Mouse (Mus musculus) c-Kit-negative CD71-positive TER-119-positive erythroid progenitor cells, embryonic 14.5 days (primary cell): ENCODE measurements around the gene Wfdc10.
"Not testable (repeated sequence)": the region's sequence is repeated elsewhere in the genome, so short reads cannot be mapped to it uniquely, and the experiment has no call there.

Experiments
- DNase-seq: peaks from one replicate; pipeline ENCODE4 v3.0.0-alpha.2; 2013; ENCODE audit warnings: low read depth, low spot score

Gene Wfdc10

DNA sequence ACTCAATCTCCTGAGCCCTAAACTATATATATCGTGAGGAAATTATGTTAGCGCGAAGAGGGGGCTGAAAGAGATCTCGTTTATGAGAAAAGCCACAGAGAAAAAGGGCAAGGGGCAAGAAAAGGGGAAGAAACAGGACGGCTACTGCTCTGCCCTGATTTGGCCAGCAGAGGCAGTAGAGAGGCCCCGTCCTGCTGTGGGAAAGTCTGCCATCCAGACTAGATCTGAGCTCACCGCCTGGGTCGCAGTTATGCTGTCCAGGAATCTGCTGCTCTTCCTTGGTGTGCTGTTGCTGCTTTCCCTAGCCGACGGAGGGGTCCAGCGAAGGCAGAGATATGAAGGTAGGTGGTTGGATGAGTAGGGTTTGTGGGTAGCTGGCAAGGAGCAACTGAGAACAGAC lies at the start of gene Wfdc10:
Gene Wfdc10 (plus strand): TSS at position 189 of the 400 bp plus-strand sequence.
- DNase-seq, result no peak

DNA sequence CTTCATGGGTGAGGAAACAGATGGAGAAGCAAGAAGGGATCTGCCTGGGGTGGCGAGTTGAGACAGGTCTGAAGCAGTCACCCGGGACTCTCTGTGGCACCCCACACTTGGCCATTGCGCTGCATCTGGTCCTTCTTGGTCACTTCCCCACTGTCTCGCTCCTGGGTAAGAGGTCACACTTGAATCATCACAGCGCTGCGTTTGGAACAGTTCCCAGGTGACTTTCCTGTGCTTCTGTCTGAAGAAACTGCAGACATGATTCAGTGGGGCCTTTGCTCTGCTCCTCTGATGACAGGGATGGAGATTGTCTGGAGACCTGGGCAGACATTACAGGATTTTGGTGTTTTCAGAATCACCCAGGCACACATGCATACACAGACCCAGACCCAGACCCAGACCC lies 47.1 kb upstream of the Wfdc10 start:
- DNase-seq, result no peak

DNA sequence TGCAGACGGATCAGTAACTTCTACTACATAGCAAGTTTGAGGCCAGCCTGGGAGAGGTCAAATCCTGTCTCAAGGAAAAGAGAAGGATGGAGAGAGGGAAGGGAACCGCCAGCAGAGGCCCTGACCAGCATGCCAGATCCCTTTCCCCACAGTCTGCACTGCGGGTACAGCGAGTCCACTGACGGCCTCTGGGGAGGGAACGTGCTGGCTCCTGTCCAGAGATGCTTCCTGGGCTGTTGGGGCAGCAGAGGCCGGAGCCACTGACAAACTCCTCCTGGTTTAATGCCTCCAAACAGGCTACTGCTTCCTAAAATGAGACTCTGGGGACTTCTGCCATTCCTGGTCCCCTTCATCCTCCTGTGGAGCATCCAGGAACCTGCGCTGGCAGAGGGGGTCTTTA lies 42.4 kb upstream of the Wfdc10 start, which contains the start of the genes Wfdc6b and Wfdc8:
Gene Wfdc6b (plus strand): TSS at position 52 of the 400 bp plus-strand sequence.
Gene Wfdc8 (minus strand): TSS at position 156 of the 400 bp plus-strand sequence.
- not testable (repeated sequence) for DNase-seq

DNA sequence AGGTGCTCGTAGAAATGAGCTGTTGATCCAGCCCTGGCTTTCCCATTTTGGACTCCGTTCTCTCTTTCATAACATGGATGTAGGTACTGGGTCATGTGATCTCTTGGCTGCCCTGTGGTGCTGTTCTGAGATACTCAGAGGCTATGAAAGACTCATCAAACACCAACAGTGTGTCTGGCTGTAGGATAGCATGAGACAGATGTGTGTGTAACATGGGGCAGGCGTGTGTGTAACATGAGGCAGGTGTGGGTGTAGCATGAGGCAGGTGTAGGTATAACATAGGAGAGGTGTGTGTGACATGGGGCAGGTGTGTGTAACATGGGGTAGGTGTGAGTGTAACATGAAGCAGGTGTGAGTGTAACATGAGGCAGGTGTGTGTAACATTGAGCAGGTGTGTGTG lies 40.5 kb upstream of the Wfdc10 start:
- no peak for DNase-seq

DNA sequence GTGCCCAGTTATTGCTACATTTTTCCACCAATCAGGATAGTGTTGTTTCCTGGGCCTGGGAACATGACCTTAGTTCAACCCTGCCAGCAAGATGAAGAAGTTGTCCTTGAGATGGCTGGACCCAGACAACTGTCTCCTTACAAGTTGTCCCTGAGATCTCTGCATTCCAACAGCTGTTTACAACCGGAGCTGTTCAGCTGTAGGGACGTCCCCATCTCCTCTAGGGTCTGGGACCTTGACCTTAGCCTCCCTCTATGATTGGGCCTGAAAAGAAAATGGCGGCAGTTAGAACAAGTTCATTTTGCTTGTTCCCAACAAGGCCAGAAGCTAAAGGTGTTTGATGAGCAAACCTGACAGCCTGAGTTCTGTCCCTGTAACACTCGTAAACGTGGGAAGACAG lies 36.8 kb upstream of the Wfdc10 start:
- DNase-seq, result no peak

DNA sequence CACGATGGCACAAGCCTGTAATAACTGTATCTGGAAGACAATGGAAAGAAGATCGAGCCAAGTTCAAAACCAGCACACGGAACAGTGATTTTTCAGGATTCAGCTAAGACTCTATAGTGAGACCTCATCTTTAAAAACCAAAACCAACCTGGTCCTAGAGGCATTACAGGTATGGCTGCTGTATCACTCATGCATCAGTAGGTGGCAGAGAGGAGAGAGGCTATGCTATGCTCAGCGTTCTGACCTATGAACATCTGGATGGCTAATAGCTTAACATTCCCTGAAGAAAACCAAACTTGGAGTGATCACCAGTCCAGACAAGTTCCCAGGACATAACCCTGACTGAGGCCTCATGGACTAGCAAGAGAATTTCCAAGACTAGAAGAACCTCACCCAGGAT lies 34.1 kb upstream of the Wfdc10 start:
- no peak for DNase-seq

DNA sequence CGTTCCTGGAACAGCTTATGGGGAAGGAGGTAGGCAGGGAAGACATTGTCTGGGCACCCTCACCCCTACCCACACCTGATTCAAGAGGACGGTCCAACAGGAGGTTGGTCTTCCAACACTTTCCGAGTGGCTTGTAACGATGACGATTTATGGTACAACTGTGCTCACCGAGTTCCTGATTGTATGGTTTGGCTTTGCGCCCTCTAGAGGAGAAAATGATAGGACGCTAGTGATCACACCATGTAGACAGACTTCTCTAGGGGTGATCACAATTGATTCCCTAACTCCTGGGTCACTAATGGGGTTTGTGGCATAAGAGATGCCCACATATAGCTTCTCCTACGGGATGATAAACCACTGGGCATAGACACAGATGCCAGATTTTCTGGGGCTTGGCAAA lies 20.6 kb upstream of the Wfdc10 start:
- DNase-seq, result no peak

DNA sequence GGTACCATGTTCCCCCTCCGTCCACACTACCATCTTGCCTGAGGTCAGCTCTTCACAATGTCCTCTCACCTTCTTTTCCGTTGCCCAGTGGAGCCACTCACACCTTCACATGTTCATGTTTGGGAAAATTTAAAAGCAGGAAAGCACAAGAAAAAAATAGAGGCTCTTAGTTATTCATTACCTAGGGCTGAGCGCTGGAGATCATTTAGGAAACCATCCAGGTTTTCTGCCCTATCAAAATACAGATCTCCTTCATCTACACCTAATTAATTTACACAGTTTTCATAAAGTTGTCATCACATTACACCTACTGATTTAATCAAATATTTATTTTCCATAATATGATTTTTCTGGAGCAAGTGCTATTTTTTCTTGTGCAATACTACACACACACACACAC lies 17.1 kb upstream of the Wfdc10 start, which contains the start of gene Wfdc16:
Gene Wfdc16 (minus strand): TSS at position 101 of the 400 bp plus-strand sequence.
- DNase-seq, result no peak

DNA sequence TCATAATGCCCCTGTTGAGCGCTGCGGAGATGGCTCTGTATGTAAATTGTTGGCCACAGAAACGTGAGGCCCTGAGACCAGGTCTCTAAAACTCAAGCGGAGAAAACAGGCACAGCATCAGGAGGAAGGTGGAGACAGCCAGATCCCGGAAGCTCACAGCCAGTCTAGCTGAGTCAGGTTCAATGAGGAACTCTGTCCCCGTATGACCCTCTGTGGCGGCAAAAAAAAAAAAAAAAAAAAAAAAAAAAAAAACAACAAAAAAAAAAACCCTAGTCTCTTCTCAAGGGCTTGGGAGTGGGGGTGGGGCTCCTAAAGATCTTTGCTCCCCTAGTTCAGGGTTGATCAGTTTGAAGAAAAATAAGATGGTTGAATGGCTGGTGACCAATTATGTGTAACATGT lies 14.7 kb upstream of the Wfdc10 start:
- no peak for DNase-seq

DNA sequence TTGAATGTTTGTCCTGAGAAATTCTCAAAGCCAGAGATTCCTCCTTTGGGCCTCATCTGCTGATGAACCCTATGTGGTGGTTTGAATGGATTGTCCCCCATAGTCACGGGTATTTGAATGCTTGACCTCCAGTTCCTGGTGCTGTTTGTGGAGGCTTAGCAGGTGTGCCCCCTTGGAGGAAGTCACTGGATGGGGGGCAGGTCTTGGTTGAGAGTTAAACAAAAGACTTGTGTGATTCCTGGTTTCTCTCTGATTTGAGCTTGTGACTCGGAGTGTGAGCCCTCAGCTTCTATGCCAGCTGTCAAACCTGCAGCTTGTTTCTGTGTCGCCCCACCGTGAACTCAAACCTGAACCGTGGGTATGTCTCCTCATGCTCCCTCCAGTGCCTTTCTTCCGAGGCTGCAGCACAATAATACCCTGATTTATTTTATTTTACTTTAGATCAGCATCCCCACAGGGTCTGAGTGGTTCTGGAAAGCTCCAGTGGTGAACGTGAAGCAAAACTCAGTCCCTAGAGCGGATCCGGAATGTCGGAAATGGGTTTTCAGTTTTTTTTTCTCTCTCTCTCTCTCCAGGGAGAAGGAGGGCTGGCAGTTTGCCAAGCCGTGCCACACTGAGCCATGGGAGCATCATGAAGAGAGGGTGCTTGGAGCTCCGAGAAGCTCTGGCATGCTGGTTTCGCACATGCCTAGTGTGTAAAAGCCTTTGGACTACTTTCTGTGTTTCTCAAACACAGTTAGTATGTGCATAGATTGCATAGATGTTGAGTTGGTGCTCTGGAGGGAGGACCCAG lies 13.8 kb upstream of the Wfdc10 start:
- no peak for DNase-seq

DNA sequence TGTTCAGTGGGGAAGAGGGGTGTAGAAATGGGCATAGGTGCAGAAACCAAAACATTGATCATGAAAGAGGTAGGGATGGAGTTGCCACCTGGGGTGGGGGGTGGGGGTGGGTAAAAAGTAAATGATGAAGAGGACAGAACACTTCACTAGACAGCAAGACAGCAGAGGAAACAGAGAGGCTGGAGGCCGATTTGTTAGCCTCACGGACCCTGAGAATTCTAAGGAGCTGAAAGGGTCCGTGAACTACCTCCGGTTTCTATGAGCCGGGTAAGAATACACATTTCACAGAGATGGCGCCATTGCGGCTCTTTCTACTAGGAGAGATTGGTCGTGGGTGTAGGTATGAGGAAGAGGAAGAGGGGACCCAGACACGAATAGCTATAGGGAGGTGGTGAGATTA lies 637 bp downstream of the Wfdc10 start, which contains the start of gene Wfdc9:
Gene Wfdc9 (minus strand): TSS at position 101 of the 400 bp plus-strand sequence.
- DNase-seq, result no peak

DNA sequence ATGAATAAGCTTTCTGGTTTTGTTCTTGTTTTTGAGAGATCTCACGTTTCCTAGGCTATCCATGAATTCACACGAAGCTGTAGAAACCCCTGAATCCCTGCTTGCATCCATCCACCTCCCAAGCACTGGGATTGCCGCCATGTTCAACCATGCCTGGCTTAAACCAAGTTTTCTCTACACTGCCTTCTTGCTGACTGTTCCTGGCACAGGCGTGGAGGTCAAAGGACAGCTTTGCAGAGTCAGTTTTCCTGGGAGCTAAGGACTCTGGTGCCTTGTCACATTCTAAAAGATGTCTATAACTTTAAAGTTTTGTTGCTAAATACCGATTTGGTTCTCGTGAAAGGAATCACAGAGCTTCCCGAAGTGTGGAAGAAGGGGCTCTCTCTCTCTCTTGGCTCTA lies 9.0 kb downstream of the Wfdc10 start:
- DNase-seq, result no peak

DNA sequence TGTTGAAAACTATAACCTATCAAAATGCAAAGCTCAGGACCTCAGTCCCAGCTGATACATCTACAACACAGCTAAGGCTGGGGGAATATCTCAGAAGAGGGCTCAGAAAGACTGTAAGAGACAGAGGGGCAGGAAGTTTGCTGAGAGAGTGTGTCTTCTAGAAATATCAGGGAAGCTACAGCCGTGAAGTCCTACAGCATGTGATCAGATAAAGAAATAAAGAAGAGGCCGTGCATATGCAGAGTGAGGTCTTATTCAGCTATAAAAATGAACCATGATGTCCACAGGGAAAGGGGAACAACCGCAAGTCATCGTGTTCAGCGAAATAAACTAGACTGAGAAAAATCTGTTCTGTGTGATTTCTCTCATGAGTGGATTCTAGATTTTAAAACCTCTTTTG lies 14.4 kb downstream of the Wfdc10 start:
- DNase-seq, result no peak

DNA sequence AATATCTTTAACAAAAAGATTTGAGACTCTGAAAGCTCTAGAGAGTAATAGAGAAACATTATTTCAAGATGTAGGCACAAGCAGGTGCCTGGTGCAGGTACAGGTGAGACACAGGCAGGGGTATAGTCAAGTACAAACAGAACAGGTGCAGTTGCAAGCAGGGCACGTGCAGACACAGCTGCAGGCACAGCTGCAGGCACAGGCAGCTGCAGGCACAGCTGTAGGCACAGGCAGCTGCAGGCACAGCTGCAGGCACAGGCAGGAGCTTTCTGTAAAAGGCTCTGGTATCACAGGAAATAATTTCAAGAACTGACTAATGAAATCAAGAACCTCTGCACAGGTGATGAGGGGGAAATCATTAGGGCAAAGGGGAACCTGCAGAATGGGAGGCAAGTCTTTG lies 15.1 kb downstream of the Wfdc10 start:
- no peak for DNase-seq

DNA sequence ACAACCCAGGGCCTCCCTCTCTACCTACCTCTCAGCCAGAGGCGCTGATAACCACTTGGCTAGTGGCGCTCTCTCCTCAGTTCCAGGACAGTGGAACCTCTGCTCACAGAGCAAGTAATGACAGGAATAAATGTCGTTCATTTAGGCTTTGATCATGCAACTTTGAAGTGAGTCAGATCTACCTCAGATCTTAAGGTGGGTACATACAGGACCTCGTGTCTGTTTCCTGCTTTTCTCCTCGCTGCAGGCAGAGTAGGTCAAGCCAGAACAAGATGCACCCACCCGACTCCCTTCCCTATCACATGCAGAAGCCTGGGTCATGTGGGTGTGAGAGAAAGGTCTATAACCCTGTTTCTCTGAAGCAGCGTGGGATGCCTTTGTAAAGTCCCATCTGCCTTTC lies 18.1 kb downstream of the Wfdc10 start, which contains the start of gene Wfdc11:
Gene Wfdc11 (minus strand): TSS at position 101 of the 400 bp plus-strand sequence.
- DNase-seq, result no peak

DNA sequence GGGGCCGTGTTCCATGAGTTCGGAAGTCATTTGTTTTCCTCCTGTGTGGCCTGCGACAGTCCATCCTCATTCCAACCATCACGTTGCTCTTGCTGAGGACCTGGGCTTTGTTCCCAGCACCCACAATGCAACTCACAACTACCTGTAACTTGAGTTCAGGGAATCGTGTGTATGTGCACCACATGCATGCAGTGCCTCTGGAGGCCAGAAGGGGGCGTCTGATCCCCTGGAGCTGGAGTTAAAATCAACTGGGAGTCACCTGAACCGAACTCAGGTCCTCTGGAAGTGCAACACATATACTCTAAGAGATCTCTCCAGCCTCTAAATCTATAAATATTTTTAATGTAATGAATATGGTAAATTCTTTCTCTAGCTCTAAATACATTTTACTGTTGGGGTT lies 20.3 kb downstream of the Wfdc10 start:
- DNase-seq, result no peak

DNA sequence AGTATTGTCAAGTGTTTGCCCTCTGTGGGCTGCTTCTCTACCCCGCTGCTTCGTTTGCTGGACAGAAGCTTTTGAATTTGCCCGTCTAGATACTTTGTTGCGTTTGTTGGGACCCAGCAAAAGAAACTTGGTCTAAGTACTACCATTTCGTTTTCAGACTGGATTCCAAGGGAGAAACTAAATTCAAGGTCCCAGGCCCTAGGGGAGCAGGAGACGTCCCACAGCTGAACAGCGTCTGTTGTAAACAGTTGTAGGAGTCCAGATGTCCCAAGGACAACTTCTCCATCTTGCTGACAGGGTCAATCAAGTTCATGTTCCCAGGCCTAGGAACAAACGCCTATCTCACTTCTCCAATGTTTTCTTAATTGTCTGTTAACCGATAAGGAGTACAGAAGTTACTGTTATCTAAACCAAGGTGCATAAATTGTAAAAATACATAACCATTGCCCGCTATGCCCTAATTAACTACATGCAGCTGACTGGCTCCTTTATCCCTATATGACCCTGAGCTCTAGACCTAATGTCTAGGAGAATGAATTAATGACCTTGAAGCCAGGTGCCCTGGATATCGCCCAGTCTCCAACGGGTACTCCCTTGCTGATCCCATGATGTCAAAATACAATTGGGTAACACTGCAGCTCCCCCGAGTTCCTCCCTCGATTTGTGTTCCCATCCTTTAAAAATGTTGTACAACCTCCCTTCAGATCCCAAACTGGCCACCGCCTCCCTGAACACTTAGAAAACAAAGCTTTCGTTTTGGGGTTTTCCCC lies 21.3 kb downstream of the Wfdc10 start:
- DNase-seq, result no peak

DNA sequence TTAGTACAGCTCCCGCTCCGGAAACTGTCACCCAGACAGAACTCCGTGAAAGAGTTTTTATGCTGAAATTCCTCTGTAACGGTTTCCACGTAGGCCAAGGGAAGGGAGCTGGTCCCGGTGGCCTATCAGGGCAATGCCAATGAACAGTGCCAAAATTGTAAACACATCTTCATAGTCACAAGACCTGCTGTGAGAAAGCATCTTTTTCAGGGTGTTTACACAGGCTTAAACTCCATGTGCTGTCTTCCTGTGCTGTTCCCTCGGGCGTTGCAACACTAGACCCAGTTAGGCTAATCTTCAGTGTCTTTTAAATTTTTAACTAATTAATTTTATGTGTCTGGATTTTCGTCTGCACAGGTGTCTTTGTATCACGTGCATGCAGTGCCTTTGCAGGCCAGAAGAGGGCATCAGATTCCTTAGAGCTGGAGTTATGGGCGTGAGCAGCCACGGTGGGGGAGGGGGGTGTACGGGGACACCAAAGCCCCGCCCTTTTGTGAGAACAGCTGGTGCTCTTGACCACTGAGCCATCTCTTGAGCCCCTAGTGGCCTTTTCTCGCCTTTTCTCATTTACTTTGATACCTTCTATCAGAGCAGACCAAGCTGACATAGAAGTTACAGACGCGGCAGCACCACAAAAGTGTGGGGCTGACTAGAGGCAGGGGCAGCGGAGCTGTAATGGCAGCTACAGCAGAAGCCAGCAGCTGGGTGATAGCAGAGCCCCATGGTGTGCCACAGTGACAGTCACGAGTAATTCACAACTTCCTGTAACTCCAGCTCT lies 23.2 kb downstream of the Wfdc10 start:
- DNase-seq, result peak; percentile 33

DNA sequence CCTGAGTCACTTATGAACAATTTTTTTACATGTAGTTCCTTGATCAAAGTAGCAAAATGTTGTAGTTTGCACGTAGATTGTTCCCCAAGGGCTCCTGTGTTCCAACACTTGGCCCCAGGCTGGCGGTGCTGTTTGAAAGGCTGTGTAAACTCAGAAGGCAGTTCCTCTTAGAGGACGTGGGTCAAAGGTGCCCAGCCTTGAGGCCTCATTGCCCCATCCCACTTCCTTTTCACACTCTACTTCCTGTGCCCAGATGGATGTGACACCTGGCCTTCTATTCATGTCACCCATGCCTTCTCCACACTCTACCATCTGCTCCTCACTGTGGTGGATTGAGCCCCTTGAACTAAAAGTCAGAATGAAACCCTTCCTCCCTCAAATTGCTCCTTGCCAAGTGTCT lies 24.1 kb downstream of the Wfdc10 start:
- no peak for DNase-seq

DNA sequence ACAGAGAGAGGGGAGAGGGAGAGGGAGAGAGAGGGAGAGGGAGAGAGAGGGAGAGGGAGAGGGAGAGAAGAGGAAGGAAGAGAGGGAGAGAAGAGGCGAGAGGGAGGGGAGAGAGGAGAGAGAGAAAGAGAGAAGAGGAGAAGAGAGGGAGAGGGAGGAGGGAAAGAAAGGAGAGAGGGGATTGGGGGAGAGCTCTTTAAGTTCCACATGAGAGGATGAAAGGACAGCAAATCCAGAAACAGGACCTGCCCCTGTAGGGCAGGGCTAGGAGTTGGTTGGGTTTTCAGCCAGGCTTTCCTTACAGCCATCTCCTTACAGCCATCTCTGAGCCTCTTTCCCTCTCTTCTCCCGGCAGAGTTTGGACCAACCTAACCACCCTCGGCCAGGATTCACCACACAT lies 29.0 kb downstream of the Wfdc10 start, which contains the start of gene Wfdc13:
Gene Wfdc13 (plus strand): TSS at position 301 of the 400 bp plus-strand sequence.
- no peak for DNase-seq

DNA sequence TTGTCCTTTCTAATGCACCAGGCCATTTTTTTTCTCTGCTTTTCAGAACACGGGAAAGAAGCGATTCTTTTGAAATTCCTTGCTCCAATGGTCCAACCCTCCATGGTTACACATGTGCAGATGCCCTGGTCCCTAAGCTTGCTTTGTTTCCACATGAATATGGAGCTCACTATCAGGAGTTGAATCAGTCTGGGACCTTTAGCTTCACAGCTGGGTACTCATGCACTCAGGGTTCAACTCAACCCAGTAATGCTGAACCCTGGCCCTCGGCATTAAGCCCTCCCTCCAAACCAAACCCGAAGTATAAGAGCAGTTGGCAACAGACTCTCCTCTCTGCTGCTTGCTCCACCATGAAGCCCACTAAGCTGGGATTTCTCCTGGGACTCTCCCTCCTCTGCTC lies 42.4 kb downstream of the Wfdc10 start, which contains the start of gene Spint4:
Gene Spint4 (plus strand): TSS at position 301 of the 400 bp plus-strand sequence.
- no peak for DNase-seq

DNA sequence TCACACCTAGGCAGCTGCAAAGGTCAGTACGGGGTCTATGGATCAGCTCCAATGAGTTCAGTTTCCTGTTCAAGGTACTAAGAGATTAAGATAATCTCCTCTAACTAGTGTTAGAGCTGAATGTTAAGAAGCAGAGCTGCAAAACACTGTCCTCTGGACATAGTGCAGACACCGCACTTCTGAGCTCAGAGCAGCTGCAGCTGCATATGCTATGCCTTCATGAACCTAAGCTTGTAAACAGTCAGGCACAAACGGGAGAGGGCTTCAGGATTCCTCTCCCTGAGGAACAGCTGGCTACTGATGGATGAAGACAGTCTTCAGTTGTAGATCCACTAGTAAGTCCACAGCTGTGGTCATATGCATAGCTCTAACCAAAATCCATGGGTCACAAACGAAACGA lies 45.1 kb downstream of the Wfdc10 start:
- no peak for DNase-seq
